In the genomic region with DNA sequence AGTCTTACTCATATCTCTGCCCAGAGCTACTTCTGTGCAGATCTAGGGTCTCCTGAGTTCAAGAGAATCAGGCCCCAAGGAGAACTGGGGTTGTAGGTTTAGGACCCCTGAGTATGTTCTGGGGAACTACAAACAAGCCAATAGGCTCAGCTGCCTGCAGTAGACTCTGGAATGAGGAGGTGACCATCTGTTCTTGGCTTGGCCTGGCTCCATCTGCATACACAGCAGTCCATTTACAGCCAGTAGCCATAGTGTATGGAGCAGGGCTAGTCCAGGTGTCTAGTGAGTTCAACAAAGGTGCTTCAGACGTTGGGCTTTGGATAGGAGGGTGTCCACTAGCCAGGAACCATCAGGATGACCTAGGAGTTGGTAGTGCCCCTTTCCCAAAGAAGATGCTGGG, we compare ENCODE assay signal across 20 mouse cellular contexts.
DNase-seq lines count a peak whose midpoint lies in the region; ATAC-seq and TF ChIP-seq lines count a peak whose summit lies in the region.
"Had no signal": no experiment of that assay in that cellular context is flagged by ENCODE, and none has a peak within 500 bp of the region (broad histone marks: within the 10 kb centered on the region; RNA-seq: fewer than 3 reads in every experiment).

No protein-coding gene starts in this region.

- H3K4me1 ChIP-seq in cerebellum, adult 2 months (ENCODE audit: control insufficient read depth, insufficient read depth, low read length): peaks cover 4% of the 10 kb centered on the region
- H3K4me1 ChIP-seq in liver, postnatal 0 days (ENCODE audit: insufficient read depth): no peaks in the 10 kb centered on the region

- no peak overlapping the region for H3K27ac ChIP-seq in cerebellum, adult 2 months (ENCODE audit: insufficient read depth, low read length)
- H3K27ac ChIP-seq in liver, postnatal 0 days (ENCODE audit: low read depth): no peak overlapping the region
- H3K27ac ChIP-seq: embryonic facial prominence, embryonic 12.5 days; forebrain, embryonic 15.5 days; heart, adult 2 months had no signal

- DNase-seq in cerebellum, adult 11-12 months: peak; percentile 40
- no peak for DNase-seq in cerebellum, adult 8-10 months
- peak; percentile 67 for DNase-seq in brain, adult 2 months (ENCODE audit: low read depth, low spot score)
- peak; percentile 49 to 65 for DNase-seq in cerebellum, adult 2 months
- peak; percentile 72 to 78 for DNase-seq in cerebellum, postnatal 14 days
- no peak for DNase-seq in liver, postnatal 0 days
- DNase-seq in kidney, adult 8-10 months: no peak
- DNase-seq: adrenal gland, adult 8-10 months; adrenal gland, postnatal 36 days; heart, adult 2 months; heart, postnatal 36 days; kidney, adult 11 months had no signal

- no peak overlapping the region for H3K4me2 ChIP-seq in liver, postnatal 0 days (ENCODE audit: low read depth, low read length)
- H3K4me2 ChIP-seq: embryonic facial prominence, embryonic 12.5 days; forebrain, embryonic 15.5 days; heart, embryonic 12.5 days had no signal

- no peak for ATAC-seq in liver, postnatal 0 days
- no peak for ATAC-seq in CD4-positive, CD25-positive, alpha-beta regulatory T cell, adult 4 months
- ATAC-seq: activated CD4-positive, CD25-positive, alpha-beta regulatory T cell, adult 4 months; forebrain, embryonic 15.5 days; hindbrain, embryonic 16.5 days; Patski had no signal

- no peak overlapping the region for H3K4me3 ChIP-seq in cerebellum, adult 2 months (replicated peaks; ENCODE audit: insufficient read depth, low read depth, low read length)
- no peak overlapping the region for H3K4me3 ChIP-seq in liver, postnatal 0 days (ENCODE audit: low read depth, low read length)
- H3K4me3 ChIP-seq: embryonic facial prominence, embryonic 12.5 days; forebrain, embryonic 15.5 days; heart, adult 2 months; heart, embryonic 12.5 days had no signal

- no peaks in the 10 kb centered on the region for H3K36me3 ChIP-seq in liver, postnatal 0 days (replicated peaks; ENCODE audit: insufficient read depth, low read length)
- H3K36me3 ChIP-seq: embryonic facial prominence, embryonic 12.5 days; forebrain, embryonic 15.5 days; heart, embryonic 12.5 days had no signal

- H3K9ac ChIP-seq in liver, postnatal 0 days (replicated peaks): no peak overlapping the region
- H3K9ac ChIP-seq: embryonic facial prominence, embryonic 12.5 days; forebrain, embryonic 15.5 days; heart, embryonic 12.5 days had no signal

- TF ChIP-seq CTCF in cerebellum, adult 2 months (IDR thresholded peaks at IDR 0.05; ENCODE audit: borderline replicate concordance, insufficient read depth, low read depth, low read length): no peak
- no peak for TF ChIP-seq CTCF in liver, postnatal 0 days (IDR thresholded peaks at IDR 0.05; ENCODE audit: low read depth)

- no peaks in the 10 kb centered on the region for H3K27me3 ChIP-seq in cerebellum, adult 2 months (ENCODE audit: control insufficient read depth, insufficient read depth, low read length)
- H3K27me3 ChIP-seq in liver, postnatal 0 days (ENCODE audit: insufficient read depth, low read length): no peaks in the 10 kb centered on the region
- H3K27me3 ChIP-seq: CH12.LX; embryonic facial prominence, embryonic 12.5 days; forebrain, embryonic 15.5 days; heart, embryonic 12.5 days; Patski had no signal

- no peak for TF ChIP-seq POLR2A in cerebellum, adult 2 months (IDR thresholded peaks at IDR 0.05; ENCODE audit: borderline replicate concordance, insufficient read depth, low read length)

- 0% methylated on average over 1 of the region's 1 CpGs for WGBS in cerebellum, adult 2 months
- WGBS in liver, postnatal 0 days (ENCODE audit: insufficient replicate concordance): 38% methylated on average over 1 of the region's 1 CpGs

- TF ChIP-seq EP300 in liver, postnatal 0 days (IDR thresholded peaks at IDR 0.05; ENCODE audit: low read depth): no peak

- H3K9me3 ChIP-seq in liver, postnatal 0 days (ENCODE audit: low read length): no peaks in the 10 kb centered on the region
- H3K9me3 ChIP-seq: embryonic facial prominence, embryonic 12.5 days; forebrain, embryonic 15.5 days; heart, embryonic 12.5 days had no signal

Comparison
In these comparisons a context has a peak if more than half of its experiments do, and no peak if none do; other contexts are left out.
1. DNase-seq: peak in cerebellum, adult 11-12 months (single experiment), brain, adult 2 months (single experiment), cerebellum, adult 2 months (2 of 2) and cerebellum, postnatal 14 days (2 of 2); none in cerebellum, adult 8-10 months (single experiment), liver, postnatal 0 days (single experiment) and kidney, adult 8-10 months (0 of 2).